Mouse (Mus musculus) limb, embryonic 10.5 days (tissue): ENCODE data around the gene Tarbp1. TPM values are rescaled to one million over a fixed set of nuclear protein-coding genes. Genes with fewer than 3 reads are reported as not detected.
"Not testable (repeated sequence)": the region's sequence is repeated elsewhere in the genome, so short reads cannot be mapped to it uniquely, and the experiment has no call there.

ENCODE experiments used
- DNase-seq: peaks from one replicate; pipeline ENCODE4 v3.0.0-alpha.2; 2017; ENCODE audit warnings: low spot score
- H3K27ac ChIP-seq: fragments of 300-500 bp; sonication (generic); 2 replicates; pipeline ENCODE4 v1.5.1; 2016; ENCODE audit warnings: mild to moderate bottlenecking
- H3K27me3 ChIP-seq: fragments of 300-500 bp; sonication (generic); 2 replicates; pipeline ENCODE4 v1.6.1; 2016; ENCODE audit warnings: low read depth, mild to moderate bottlenecking; ENCODE audit not compliant: poor library complexity, severe bottlenecking
- H3K36me3 ChIP-seq: fragments of 300-500 bp; sonication (generic); 2 replicates; pipeline ENCODE4 v1.6.1; 2016; ENCODE audit warnings: mild to moderate bottlenecking, moderate library complexity
- H3K4me1 ChIP-seq: fragments of 300-500 bp; sonication (generic); 2 replicates; pipeline ENCODE4 v1.6.1; 2016
- H3K4me3 ChIP-seq: fragments of 300-500 bp; sonication (generic); 2 replicates; pipeline ENCODE4 v1.5.1; 2016; ENCODE audit warnings: mild to moderate bottlenecking, moderate library complexity
- H3K9me3 ChIP-seq: fragments of 300-500 bp; sonication (generic); replicated peaks from 2 replicates; pipeline ENCODE4 v1.6.1; 2016; ENCODE audit warnings: mild to moderate bottlenecking
- WGBS: fragments of 180-500 bp; shearing (Covaris S2); methylation state at CpG from one replicate; pipeline ENCODE4 v1.1.7; 2016; 5-methylcytosine and 5-hydroxymethylcytosine counted together
- polyA plus RNA-seq: library from polyadenylated mRNA; unstranded; fragments of >200 nt; fragmentation: Nextera tagmentation; extraction: Ambion mirVana; gene quantifications from 2 replicates; pipeline ENCODE4 v1.2.1, GENCODE M21; 2016

The Tarbp1 gene
- polyA plus RNA-seq, 1 experiment from 2014 or later, result 2.6 TPM

DNA sequence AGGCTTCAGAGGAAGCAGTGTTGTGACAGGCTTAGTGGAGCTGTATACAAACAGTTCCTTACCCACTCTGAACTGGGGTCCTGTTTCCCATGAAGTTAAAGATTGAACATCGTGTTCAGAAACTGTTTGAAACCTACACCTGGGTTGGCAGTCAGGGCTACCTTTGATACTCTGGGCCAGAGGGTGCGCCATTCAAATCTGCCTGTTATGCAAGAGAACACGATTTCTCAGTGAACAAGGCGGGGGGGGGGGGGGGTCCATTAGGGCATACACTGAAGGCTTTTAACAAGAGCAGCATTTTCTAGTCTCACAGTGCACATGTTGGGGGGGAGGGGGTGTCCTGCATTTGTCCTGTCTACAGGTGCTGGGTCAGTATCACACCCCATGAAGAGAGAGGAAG, 50.7 kb downstream of the Tarbp1 start:
- H3K36me3 ChIP-seq, result peaks cover 48% of the 10 kb centered on the region
- peaks cover 19% of the 10 kb centered on the region for H3K4me1 ChIP-seq
- DNase-seq, result no peak
- no peaks in the 10 kb centered on the region for H3K9me3 ChIP-seq
- no peak overlapping the region for H3K27ac ChIP-seq
- 88% methylated on average over 4 of the region's 4 CpGs for WGBS
- H3K27me3 ChIP-seq, result no peaks in the 10 kb centered on the region
- no peak overlapping the region for H3K4me3 ChIP-seq

DNA sequence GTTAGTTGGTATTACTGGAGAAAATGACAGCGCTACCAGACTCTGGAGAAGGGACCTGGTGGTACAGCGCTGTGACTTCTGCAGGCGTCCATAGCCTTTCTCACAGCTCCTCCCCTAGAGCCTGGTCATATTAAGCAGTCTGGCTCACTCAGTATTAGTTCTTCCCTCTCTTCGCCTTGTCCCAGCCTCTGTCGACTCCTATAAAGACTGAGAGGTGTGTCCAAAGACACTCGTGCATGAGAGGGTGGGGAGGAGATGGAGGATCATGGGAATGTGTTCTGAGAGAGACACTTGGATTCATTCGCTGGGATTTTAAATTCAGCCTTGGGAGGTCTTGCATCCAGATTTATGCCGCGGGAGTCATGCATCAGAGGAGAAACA, 52.0 kb downstream of the Tarbp1 start:
- no peak for DNase-seq
- 11% methylated on average over 9 of the region's 9 CpGs for WGBS
- Histone ChIP-seq H3K36me3 (peaks cover 36% of the 10 kb centered on the region), H3K9me3 (no peaks in the 10 kb centered on the region), H3K4me3 (peak overlapping the region; percentile 75), H3K27ac (peak overlapping the region; percentile 86), H3K27me3 (no peaks in the 10 kb centered on the region), H3K4me1 (peaks cover 19% of the 10 kb centered on the region)

DNA sequence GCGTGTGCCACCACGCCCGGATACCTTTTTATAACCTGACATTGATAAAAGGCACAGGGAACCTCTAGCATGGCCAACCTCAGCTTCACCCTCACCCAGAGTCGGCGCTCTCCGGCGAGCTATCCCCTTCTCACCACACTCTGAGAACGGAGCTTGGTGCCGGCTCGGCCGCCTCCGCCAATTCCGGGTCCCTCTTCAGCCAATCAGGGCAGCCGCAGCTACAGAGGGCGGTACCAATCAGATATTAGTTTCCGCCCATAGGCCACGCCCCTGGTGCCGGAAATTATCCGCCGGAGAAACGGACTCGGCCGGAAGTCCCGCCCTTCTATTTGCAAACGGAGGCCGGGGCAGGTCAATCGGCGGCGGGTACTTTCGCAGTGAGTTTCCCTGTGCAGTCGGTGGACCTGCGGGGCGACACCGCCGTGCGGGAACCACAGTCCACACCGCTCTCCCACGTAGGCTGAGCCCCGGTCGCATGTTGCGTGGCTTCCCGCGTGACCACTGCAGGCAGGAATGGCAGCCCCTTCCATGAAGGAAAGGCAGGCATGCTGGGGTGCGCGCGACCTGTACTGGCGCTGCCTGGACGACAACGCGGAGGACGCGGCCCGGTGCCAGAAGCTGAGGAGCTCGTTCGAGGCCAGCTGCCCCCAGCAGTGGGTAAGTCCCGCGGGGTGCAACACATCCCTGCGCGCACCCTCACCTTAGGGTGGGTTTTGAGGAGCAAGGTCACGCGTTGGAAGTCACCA, 52.5 kb downstream of the Tarbp1 start, which contains the start of gene Coa6:
TSS of gene Coa6 (plus strand) at position 342 of the 746 bp plus-strand sequence.
- peak; percentile 99 for DNase-seq
- peak within 1 kb of the TSS; percentile 75 for H3K4me3 ChIP-seq
- no peaks in the 10 kb centered on the region for H3K9me3 ChIP-seq
- H3K36me3 ChIP-seq, result peaks cover 30% of the 10 kb centered on the region
- H3K27ac ChIP-seq, result peak within 1 kb of the TSS; percentile 86
- peaks cover 19% of the 10 kb centered on the region for H3K4me1 ChIP-seq
- H3K27me3 ChIP-seq, result no peaks in the 10 kb centered on the region
- under 1% methylated on average over 61 of the region's 61 CpGs for WGBS

DNA sequence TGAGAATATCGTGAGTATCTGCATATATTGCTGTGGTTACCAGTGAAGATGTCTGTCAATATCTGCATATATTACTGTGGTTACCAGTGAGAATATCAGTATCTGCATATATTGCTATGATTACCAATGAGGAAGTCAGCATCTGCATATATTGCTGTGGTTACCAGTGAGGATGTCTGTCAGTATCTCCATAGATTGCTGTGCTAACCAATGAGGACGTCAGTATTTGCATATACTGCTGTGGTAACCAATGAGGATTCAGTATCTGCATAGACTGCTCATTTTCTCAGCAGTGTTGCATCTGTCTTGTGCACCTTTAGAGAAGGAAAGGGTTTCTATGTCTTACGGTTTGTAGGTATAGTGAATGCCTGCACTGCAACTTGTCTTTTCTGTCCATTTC, 54.0 kb downstream of the Tarbp1 start:
- Histone ChIP-seq H3K4me3 (no peak overlapping the region), H3K9me3 (no peaks in the 10 kb centered on the region), H3K27ac (no peak overlapping the region), H3K36me3 (peaks cover 15% of the 10 kb centered on the region), H3K4me1 (peaks cover 19% of the 10 kb centered on the region), H3K27me3 (no peaks in the 10 kb centered on the region)
- 84% methylated on average over 3 of the region's 3 CpGs for whole genome bisulfite sequencing
- no peak for DNase-seq

DNA sequence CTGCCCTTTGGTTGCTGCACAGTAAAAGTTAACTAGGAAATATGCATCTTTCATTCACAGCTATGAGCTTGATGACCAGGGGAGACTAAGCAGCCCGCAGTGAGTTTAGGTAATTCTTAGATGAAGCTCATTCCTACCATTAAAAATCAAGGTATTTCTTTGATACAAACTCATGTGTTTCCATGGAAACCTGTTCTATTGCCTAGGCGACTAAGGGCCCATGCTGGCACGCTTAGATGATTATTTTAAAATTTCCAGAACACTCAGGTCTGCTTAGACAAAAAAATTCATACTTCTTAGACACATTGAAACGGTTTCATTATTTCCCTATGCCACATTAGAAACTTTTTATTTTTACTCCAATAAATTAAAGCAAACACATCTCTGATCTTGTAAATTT, 69.8 kb downstream of the Tarbp1 start:
- Histone ChIP-seq H3K27me3 (no peaks in the 10 kb centered on the region), H3K4me1 (no peaks in the 10 kb centered on the region), H3K27ac (no peak overlapping the region), H3K4me3 (no peak overlapping the region), H3K36me3 (no peaks in the 10 kb centered on the region), H3K9me3 (no peaks in the 10 kb centered on the region)
- DNase-seq, result no peak
- 77% methylated on average over 4 of the region's 4 CpGs for WGBS

DNA sequence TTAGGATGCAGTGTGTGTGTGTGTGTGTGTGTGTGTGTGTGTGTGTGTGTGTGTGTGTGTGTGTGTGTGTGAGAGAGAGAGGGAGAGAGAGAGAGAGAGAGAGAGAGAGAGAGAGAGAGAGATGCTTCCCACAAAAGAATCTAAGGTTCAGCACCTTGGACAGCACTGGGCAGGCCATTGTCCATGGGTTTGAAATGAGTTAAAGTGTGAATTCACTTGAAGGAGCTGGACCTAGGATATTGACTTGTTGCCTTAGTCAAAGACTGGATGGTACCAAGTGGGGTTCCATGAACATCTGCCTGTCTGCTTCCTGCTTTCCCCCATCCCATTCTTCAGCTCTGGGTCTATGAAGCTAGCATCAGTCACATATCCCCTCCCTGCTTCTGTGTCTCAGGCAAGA, 70.3 kb downstream of the Tarbp1 start:
- not testable (repeated sequence) for H3K36me3 ChIP-seq, H3K27me3 ChIP-seq, H3K4me1 ChIP-seq, H3K4me3 ChIP-seq, H3K27ac ChIP-seq, H3K9me3 ChIP-seq
- peak; percentile 49 for DNase-seq

DNA sequence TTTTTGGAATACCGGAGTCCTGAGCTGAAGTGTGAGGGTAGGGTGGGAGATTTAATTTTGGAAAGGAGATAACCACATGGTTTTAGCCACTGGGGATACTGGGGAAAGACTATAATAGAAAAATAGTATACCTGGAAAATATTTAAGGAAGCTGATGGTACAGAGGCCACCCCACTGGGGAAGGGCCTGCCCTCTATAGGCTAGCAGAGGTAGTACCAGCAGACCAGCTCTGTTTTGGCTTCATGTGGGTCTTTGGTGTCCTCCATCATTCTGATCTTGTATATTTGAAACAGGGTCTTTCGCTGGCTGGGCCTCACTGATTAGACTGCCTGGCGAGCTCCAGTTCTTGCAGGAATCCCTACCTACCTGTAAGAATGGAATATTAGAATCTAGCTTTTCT, 76.5 kb downstream of the Tarbp1 start:
- no peaks in the 10 kb centered on the region for H3K27me3 ChIP-seq
- H3K27ac ChIP-seq, result no peak overlapping the region
- H3K4me1 ChIP-seq, result no peaks in the 10 kb centered on the region
- DNase-seq, result no peak
- 83% methylated on average over 3 of the region's 3 CpGs for WGBS
- H3K36me3 ChIP-seq, result no peaks in the 10 kb centered on the region
- no peak overlapping the region for H3K4me3 ChIP-seq
- no peaks in the 10 kb centered on the region for H3K9me3 ChIP-seq

DNA sequence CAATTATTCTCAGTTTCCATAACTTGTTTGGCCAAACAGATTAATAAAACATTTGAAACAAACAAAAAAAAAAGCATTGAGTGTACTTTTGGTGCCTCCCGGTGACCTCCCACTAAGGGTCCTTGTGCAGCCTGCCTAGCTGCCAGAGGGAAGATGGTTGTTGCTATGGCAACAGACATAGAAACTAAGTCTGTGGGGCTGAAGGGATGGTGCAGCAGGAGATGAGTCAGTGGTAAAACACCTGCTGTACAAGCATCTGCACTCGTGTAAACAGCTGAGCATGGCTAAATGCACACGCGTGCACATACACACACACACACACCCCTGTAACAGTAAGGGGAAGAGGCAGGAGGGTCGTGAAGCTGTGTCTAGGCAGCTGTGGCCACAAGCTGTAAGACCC, 78.9 kb downstream of the Tarbp1 start:
- H3K4me3 ChIP-seq, result no peak overlapping the region
- no peaks in the 10 kb centered on the region for H3K36me3 ChIP-seq
- DNase-seq, result no peak
- H3K4me1 ChIP-seq, result no peaks in the 10 kb centered on the region
- H3K9me3 ChIP-seq, result no peaks in the 10 kb centered on the region
- H3K27ac ChIP-seq, result no peak overlapping the region
- WGBS, result 84% methylated on average over 5 of the region's 5 CpGs
- no peaks in the 10 kb centered on the region for H3K27me3 ChIP-seq

DNA sequence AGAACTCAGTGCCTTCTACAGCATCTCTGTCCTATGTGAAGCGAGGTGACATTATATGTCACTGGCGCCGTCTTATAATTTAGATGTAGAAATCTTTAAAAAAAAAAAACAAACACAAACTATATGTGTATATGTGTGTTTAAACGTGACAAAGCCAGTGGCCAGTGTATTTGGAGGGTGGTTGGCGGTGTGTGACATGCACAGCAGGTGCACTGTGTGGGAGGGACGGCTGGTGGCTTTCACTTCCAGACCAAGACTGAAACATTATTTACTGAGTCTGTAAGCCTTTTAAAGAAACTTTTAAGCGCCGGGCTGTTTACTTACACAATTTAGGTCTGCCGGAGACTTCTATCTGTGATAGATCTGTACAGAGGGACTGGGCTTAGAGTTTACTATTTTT, 79.5 kb downstream of the Tarbp1 start:
- WGBS, result 91% methylated on average over 9 of the region's 9 CpGs
- Histone ChIP-seq H3K4me1 (no peaks in the 10 kb centered on the region), H3K9me3 (no peaks in the 10 kb centered on the region), H3K4me3 (no peak overlapping the region), H3K36me3 (no peaks in the 10 kb centered on the region), H3K27me3 (no peaks in the 10 kb centered on the region), H3K27ac (no peak overlapping the region)
- DNase-seq, result no peak

DNA sequence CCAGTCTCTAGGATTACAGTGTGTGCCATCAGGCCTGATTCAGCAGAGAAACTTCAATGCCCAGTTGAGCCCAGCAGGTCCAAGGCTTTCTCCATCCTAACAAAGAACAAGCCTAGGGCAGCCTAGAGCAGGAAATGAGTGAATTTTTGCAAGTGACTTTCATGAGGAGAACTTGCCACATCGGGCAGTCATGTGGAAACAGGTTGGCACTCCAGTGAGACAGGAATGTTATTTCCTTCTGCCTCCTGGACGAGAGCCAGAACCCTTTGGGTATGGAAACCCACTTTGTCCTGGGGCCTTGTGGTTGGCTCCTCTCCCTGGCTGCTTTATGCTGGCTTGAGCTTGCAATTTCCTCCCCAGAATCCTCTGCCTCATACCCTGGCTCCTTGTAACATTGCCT, 83.3 kb downstream of the Tarbp1 start:
- no peaks in the 10 kb centered on the region for H3K9me3 ChIP-seq
- H3K27ac ChIP-seq, result no peak overlapping the region
- no peak for DNase-seq
- H3K4me3 ChIP-seq, result no peak overlapping the region
- no peaks in the 10 kb centered on the region for H3K36me3 ChIP-seq
- no peaks in the 10 kb centered on the region for H3K4me1 ChIP-seq
- 73% methylated on average over 2 of the region's 2 CpGs for WGBS
- H3K27me3 ChIP-seq, result no peaks in the 10 kb centered on the region

DNA sequence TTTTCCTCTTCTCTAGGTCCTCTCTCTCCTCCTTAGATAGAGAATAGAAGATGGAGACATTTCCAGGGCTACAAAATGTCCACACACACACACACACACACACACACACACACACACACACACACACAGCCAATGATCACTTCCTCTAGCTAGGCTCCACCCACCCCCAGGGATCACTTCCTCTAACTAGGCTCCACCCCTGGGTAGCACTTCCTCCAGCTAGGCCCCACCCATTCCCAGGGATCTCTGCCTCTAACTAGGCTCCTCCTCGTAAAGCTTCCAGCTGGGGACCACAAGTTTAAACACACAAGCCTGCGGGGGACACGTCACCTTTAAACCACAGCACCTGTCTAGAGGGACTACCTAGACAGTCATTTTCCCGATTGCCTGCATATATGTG, 87.3 kb downstream of the Tarbp1 start:
- DNase-seq, result no peak
- no peaks in the 10 kb centered on the region for H3K9me3 ChIP-seq
- H3K4me3 ChIP-seq, result no peak overlapping the region
- no peak overlapping the region for H3K27ac ChIP-seq
- 87% methylated on average over 4 of the region's 4 CpGs for WGBS
- H3K27me3 ChIP-seq, result no peaks in the 10 kb centered on the region
- no peaks in the 10 kb centered on the region for H3K36me3 ChIP-seq
- H3K4me1 ChIP-seq, result no peaks in the 10 kb centered on the region

DNA sequence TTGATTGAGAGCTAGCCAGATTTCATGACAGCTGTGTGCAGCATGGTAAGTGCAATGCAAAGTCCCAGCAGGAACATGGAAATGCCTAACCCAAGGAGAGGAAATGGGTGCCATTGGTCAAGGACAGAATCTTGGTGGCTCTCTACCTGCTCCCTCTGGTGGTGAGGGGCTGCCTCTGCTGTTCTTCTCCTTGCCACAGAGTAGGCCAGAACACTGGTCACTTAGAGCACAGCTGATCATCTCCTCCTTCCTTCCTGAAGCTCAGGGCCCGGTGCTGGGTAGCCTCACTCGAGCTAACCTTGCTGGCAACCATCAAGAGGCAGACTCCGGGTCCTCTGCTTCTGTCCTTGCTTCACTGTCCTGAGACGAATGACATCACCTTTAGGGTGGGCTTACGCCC, 92.1 kb downstream of the Tarbp1 start:
- Histone ChIP-seq H3K4me3 (no peak overlapping the region), H3K27ac (no peak overlapping the region), H3K27me3 (no peaks in the 10 kb centered on the region), H3K36me3 (no peaks in the 10 kb centered on the region), H3K4me1 (no peaks in the 10 kb centered on the region), H3K9me3 (no peaks in the 10 kb centered on the region)
- WGBS, result 75% methylated on average over 5 of the region's 5 CpGs
- DNase-seq, result peak; percentile 41

DNA sequence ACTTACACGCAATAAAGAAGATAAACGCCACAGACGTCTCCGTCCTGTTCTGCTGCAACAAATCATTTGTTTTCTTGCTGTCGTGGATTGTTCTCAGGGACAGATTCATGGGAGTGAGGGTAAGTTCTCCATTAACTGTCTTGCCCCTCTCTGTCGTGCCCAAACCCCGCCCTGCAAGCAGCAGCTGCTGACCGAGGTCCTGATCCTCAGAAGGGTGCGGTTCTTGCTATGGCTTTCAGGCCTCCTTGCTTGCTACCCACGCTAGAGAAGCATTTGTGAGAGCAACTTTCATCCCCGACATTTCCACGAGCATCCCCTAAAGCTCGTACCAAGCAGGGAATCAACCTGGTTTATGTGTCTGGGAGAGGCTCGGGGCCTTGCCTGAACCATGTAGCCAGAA, 92.6 kb downstream of the Tarbp1 start:
- peak; percentile 51 for DNase-seq
- WGBS, result 43% methylated on average over 14 of the region's 14 CpGs
- H3K4me3 ChIP-seq, result no peak overlapping the region
- H3K36me3 ChIP-seq, result no peaks in the 10 kb centered on the region
- H3K27me3 ChIP-seq, result no peaks in the 10 kb centered on the region
- no peak overlapping the region for H3K27ac ChIP-seq
- H3K9me3 ChIP-seq, result no peaks in the 10 kb centered on the region
- no peaks in the 10 kb centered on the region for H3K4me1 ChIP-seq

DNA sequence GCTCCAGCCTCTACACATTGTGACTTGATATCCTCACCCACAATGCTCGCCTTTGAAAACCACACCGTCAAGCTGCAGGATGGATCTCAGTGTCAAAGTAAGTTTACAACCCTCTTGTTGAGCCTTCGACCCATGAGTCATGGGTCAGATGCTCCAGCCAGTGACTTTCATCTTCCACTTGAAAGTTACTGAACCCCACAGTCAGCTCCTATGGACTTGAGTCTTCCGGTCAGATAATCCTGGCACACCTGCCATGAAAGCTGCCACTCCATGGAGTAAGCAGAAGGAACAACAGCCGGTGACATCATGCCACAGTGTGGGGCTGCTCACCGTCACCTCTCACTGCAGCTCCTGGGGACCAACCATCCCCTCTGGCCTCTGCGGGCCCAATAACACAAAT, 93.6 kb downstream of the Tarbp1 start:
- no peak for DNase-seq
- H3K4me3 ChIP-seq, result no peak overlapping the region
- no peaks in the 10 kb centered on the region for H3K4me1 ChIP-seq
- H3K27me3 ChIP-seq, result no peaks in the 10 kb centered on the region
- 83% methylated on average over 7 of the region's 7 CpGs for WGBS
- H3K36me3 ChIP-seq, result no peaks in the 10 kb centered on the region
- H3K9me3 ChIP-seq, result no peaks in the 10 kb centered on the region
- H3K27ac ChIP-seq, result no peak overlapping the region
